Mouse (Mus musculus) limb, embryonic 14.5 days (tissue): Measurements from ENCODE around the gene Usp26. TPM values are rescaled to one million over a fixed set of nuclear protein-coding genes. Genes with fewer than 3 reads are reported as not detected.
A peak's percentile ranks its signal among the peaks of the same experiment; 100 is the strongest.

Source experiments
- ATAC-seq: fragments of 200-750 bp; cut with Nextera tagmentation; 2 replicates; pipeline ENCODE4 v1.8.0; 2017; ENCODE audit warnings: low read depth, moderate number of reproducible peaks, moderate TSS enrichment; ENCODE audit not compliant: low FRiP score
- DNase-seq: peaks from one replicate; pipeline ENCODE4 v3.0.0-alpha.2; 2015; ENCODE audit warnings: low spot score
- H3K27ac ChIP-seq: fragments of 300-500 bp; sonication (generic); replicated peaks from 2 replicates; pipeline ENCODE4 v1.5.1; 2014; ENCODE audit warnings: low read depth, mild to moderate bottlenecking, low read length, moderate library complexity, mixed read lengths
- H3K27me3 ChIP-seq: fragments of 300-500 bp; sonication (generic); 2 replicates; pipeline ENCODE4 v1.6.1; 2014; ENCODE audit warnings: low read length, mixed read lengths; ENCODE audit not compliant: control insufficient read depth, insufficient read depth
- H3K36me3 ChIP-seq: fragments of 300-500 bp; sonication (generic); 2 replicates; pipeline ENCODE4 v1.6.1; 2014; ENCODE audit warnings: mild to moderate bottlenecking, low read length, moderate library complexity, mixed read lengths; ENCODE audit not compliant: control insufficient read depth, insufficient read depth
- H3K4me1 ChIP-seq: fragments of 300-500 bp; sonication (generic); 2 replicates; pipeline ENCODE4 v1.6.1; 2014; ENCODE audit warnings: antibody characterized with exemption, low read length, mixed read lengths; ENCODE audit not compliant: control insufficient read depth, insufficient read depth
- H3K4me2 ChIP-seq: fragments of 300-500 bp; sonication (generic); replicated peaks from 2 replicates; pipeline ENCODE4 v1.6.1; 2014; ENCODE audit warnings: low read depth, mild to moderate bottlenecking, low read length, moderate library complexity; ENCODE audit not compliant: severe bottlenecking
- H3K4me3 ChIP-seq: fragments of 300-500 bp; sonication (generic); replicated peaks from 2 replicates; pipeline ENCODE4 v1.5.1; 2014; ENCODE audit warnings: low read length
- H3K9ac ChIP-seq: fragments of 300-500 bp; sonication (generic); 2 replicates; pipeline ENCODE4 v1.6.1; 2014; ENCODE audit warnings: mild to moderate bottlenecking, low read depth, low read length, moderate library complexity; ENCODE audit not compliant: severe bottlenecking
- H3K9me3 ChIP-seq: fragments of 300-500 bp; sonication (generic); 2 replicates; pipeline ENCODE4 v1.6.1; 2016; ENCODE audit warnings: low read length; ENCODE audit not compliant: control insufficient read depth
- POLR2A ChIP-seq: fragments of 200-500 bp; IDR thresholded peaks from 2 replicates; pipeline ENCODE4 v1.8.0; 2012; ENCODE audit warnings: inconsistent platforms, mild to moderate bottlenecking, moderate library complexity, borderline replicate concordance; ENCODE audit not compliant: insufficient read depth, insufficient read length; ENCODE audit errors: extremely low read depth
- WGBS: fragments of 180-500 bp; shearing (Covaris S2); extraction: QIAGEN DNeasy Blood & Tissue Kit; methylation state at CpG from one replicate; pipeline ENCODE4 v1.1.7; 2014; 5-methylcytosine and 5-hydroxymethylcytosine counted together
- polyA plus RNA-seq, 2 experiments: library from polyadenylated mRNA; depleted of rRNA in 1 of 2; stranded (reverse) in 1 of 2; unstranded in 1 of 2; fragments of >200 nt; fragmentation: Nextera tagmentation in 1 of 2; extraction: Ambion mirVana in 1 of 2; gene quantifications; 2 replicates each; pipeline versions ENCODE4 v1.2.1 to v1.2.3; 2012 to 2014

Usp26 gene
- polyA plus RNA-seq (2012; rRNA removed) (0.01 and 0.03 TPM in 2 replicates), polyA plus RNA-seq (2014; fragmentation: Nextera tagmentation; extraction: Ambion mirVana) (0.06 TPM in 1 of 2 replicates, not detected in the other)

DNA sequence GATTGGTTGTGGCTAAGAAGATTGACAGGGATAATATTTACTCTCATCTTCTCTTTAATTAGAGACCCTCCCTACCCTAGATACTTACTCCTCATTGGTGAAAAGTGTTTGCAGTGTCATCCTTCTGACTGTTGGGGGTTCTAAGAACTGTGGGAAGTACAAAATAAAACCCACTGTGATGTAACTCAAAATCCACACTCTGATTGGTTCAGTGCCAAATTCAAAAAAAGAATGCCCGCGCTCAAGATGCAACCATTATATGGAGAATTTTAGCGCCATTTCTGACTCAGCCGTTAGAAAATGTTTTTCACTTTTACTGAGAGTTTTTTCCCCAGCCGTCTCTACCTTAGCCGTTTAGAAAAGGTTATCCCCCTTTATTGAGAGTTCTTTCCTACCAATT lies at the start of gene Usp26:
Usp26 (minus strand) TSS at position 101 of the 400 bp plus-strand sequence.
- Histone ChIP-seq H3K9ac (no peak within 1 kb of the TSS), H3K4me3 (no peak within 1 kb of the TSS), H3K9me3 (no peaks in the 10 kb centered on the region), H3K4me1 (no peaks in the 10 kb centered on the region), H3K27ac (no peak within 1 kb of the TSS), H3K36me3 (no peaks in the 10 kb centered on the region), H3K27me3 (no peaks in the 10 kb centered on the region), H3K4me2 (no peak within 1 kb of the TSS)
- 95% methylated on average over 6 of the region's 6 CpGs for WGBS
- ATAC-seq, result no peak
- DNase-seq, result no peak
- no peak for TF ChIP-seq POLR2A

DNA sequence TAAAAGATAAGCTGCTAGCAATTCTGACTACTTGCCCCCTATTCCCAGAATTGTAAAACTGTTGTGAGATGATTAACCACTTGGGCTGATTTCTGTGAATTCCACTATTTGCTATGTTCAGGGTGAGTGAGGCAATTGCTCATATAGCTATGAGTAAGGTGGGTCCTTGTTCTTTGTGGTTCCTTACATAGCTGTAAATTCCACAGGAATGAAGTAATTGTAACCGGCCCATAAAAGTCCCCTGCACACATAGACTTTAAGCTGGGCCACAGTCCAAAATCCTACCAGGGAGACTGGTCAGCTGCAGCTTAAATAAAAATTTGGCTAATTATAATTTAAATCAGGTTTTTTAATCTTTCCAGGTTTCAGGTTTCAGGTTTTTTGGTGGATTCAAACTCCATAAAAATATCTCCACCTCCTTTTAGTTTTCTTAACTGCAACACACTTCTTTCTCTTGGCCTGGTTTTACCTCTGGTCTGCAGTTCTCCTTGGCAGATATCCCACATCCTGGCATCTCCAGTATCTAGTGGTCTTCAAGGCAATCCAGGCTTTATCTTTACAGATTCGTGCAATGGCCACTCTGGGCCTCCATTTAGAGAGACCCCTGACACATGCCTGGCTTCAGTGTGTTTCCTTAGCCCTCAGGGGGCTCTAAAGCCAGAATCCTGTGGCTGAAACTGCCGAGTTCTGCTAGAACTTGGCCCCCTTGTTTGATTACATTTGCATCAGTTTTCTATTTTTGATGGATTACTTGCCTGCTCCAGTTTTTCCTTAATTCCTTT lies 13.6 kb upstream of the Usp26 start:
- H3K27ac ChIP-seq, result peak overlapping the region; percentile 68; the same call in 1 of the 2 replicates
- H3K9ac ChIP-seq, result no peak overlapping the region
- DNase-seq (peak; percentile 83), ATAC-seq (peak; percentile 91)
- no peak overlapping the region for H3K4me2 ChIP-seq
- H3K36me3 ChIP-seq, result no peaks in the 10 kb centered on the region
- no peaks in the 10 kb centered on the region for H3K27me3 ChIP-seq
- TF ChIP-seq POLR2A, result no peak
- 28% methylated on average over 3 of the region's 3 CpGs for WGBS
- no peak overlapping the region for H3K4me3 ChIP-seq
- H3K9me3 ChIP-seq, result no peaks in the 10 kb centered on the region
- H3K4me1 ChIP-seq, result peaks cover 2% of the 10 kb centered on the region; the same call in 1 of the 2 replicates

- Histone ChIP-seq H3K9me3 (no peaks in the 10 kb centered on the region), H3K9ac (no peak overlapping the region), H3K27ac (no peak overlapping the region), H3K4me1 (no peaks in the 10 kb centered on the region), H3K4me2 (no peak overlapping the region), H3K36me3 (no peaks in the 10 kb centered on the region), H3K4me3 (no peak overlapping the region), H3K27me3 (no peaks in the 10 kb centered on the region)
- DNase-seq (peak; percentile 49), ATAC-seq (no peak)
- TF ChIP-seq POLR2A, result no peak
- 0% methylated on average over 1 of the region's 1 CpGs for WGBS
Measured at GRCm38 (mm10) chrX:51767457-51767856, 33.6 kb downstream of the Usp26 start.

DNA sequence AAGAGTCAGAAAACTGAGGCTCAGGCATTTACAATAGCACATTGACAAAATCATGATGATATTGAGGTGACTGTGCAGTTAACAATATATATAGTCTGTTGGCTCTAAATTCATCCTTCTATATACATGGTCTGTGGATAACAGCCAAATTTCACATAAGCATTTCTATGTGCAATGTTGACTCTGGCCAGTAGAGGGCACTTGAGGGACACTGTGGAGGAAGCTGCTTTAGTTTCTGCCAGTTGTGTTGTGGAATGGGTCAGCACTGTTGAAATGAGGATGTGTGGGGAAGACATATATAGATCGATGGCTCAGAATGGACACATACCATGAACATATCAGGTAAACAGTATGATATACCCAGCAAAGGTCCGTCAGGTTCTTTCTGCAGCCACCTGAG lies 64.6 kb downstream of the Usp26 start:
- TF ChIP-seq POLR2A, result no peak
- Histone ChIP-seq H3K4me1 (no peaks in the 10 kb centered on the region), H3K36me3 (no peaks in the 10 kb centered on the region), H3K27ac (no peak overlapping the region), H3K9me3 (no peaks in the 10 kb centered on the region), H3K27me3 (no peaks in the 10 kb centered on the region), H3K4me3 (no peak overlapping the region), H3K9ac (no peak overlapping the region), H3K4me2 (no peak overlapping the region)
- no peak for ATAC-seq
- peak; percentile 67 for DNase-seq
- 67% methylated on average over 2 of the region's 2 CpGs for WGBS

DNA sequence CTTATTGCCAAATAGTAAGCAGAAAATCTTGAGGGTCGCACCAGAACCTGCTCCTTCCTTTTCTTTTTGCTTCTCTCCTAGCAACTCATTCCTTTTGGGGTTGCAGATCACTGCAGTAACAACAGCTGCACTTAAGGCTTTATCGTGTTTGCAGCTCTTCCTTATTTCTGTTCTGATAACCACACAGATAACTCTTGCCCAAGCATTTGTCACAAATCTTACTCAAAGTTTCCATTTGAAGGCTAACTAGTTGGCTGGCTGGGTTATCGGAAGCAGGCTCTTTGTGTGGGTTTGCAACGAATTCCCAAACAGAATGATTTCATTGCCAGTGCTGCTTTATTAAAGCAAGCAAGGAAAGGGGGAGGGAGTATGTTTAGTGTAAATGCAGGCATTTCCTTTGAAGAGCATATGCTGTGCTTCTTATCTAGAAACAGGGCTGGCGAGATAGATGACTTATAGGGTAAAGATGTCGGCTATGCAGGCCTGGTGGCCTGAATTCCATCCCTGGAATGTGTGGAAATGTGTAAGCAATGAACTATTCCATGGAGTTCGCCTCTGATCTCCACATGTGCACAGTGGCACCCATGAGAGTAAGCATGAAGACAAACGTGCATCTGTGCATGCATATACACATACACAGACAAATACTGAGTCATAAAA lies 86.8 kb downstream of the Usp26 start:
- WGBS, result 56% methylated on average over 8 of the region's 8 CpGs

More for the DNA sequence above, 86.8 kb downstream of the Usp26 start:
- Histone ChIP-seq H3K4me2 (no peak overlapping the region), H3K36me3 (no peaks in the 10 kb centered on the region), H3K9me3 (no peaks in the 10 kb centered on the region), H3K27me3 (no peaks in the 10 kb centered on the region), H3K4me3 (no peak overlapping the region), H3K27ac (no peak overlapping the region), H3K9ac (no peak overlapping the region), H3K4me1 (no peaks in the 10 kb centered on the region)
- ATAC-seq (no peak), DNase-seq (no peak)
- no peak for TF ChIP-seq POLR2A
